Mouse (Mus musculus) MEL (cell line): ENCODE measurements around the gene Dnm1.

Experiments
- CTCF ChIP-seq, 3 experiments: IDR thresholded peaks in 2 of 3; conservative IDR thresholded peaks in 1 of 3; 2 replicates each; pipeline ENCODE4 v1.5.1; 2011 to 2012; ENCODE audit warnings: low read length in 3 of 3, low read depth in 2 of 3, mild to moderate bottlenecking in 2 of 3, improper control_type of control experiment in 1 of 3, inconsistent platforms in 1 of 3, mixed read lengths in 1 of 3, moderate library complexity in 1 of 3; ENCODE audit not compliant: control insufficient read depth in 1 of 3, insufficient read depth in 1 of 3, poor library complexity in 1 of 3, severe bottlenecking in 1 of 3
- ELF1 ChIP-seq: IDR thresholded peaks from 2 replicates; pipeline ENCODE4 v1.6.1; 2014; ENCODE audit warnings: low read depth, mild to moderate bottlenecking, inconsistent platforms, low read length, improper control_type of control experiment, moderate library complexity
- HCFC1 ChIP-seq: IDR thresholded peaks from 2 replicates; pipeline ENCODE4 v1.6.1; 2012; ENCODE audit warnings: low read depth, mild to moderate bottlenecking, inconsistent platforms, low read length, improper control_type of control experiment, moderate library complexity
- MAX ChIP-seq: IDR thresholded peaks from 2 replicates; pipeline ENCODE4 v1.6.1; 2011; ENCODE audit warnings: low read length, improper control_type of control experiment
- MYB ChIP-seq: IDR thresholded peaks from 2 replicates; pipeline ENCODE4 v1.6.1; 2011; ENCODE audit warnings: mild to moderate bottlenecking, low read depth, low read length, improper control_type of control experiment
- POLR2A ChIP-seq, 2 experiments: IDR thresholded peaks; 2 replicates each; pipeline ENCODE4 v1.6.1; 2011 to 2012; ENCODE audit warnings: low read length in 2 of 2, mild to moderate bottlenecking in 2 of 2, control low read depth in 1 of 2, improper control_type of control experiment in 1 of 2, low read depth in 1 of 2, moderate library complexity in 1 of 2; ENCODE audit not compliant: control insufficient read depth in 1 of 2, insufficient read depth in 1 of 2, poor library complexity in 1 of 2
- TAL1 ChIP-seq: IDR thresholded peaks from 2 replicates; pipeline ENCODE4 v1.6.1; 2012; ENCODE audit warnings: mild to moderate bottlenecking, inconsistent platforms, low read length, moderate library complexity, mixed read lengths
- USF1 ChIP-seq: IDR thresholded peaks from 2 replicates; pipeline ENCODE4 v1.6.1; 2014; ENCODE audit warnings: low read depth, mild to moderate bottlenecking, inconsistent platforms, low read length, improper control_type of control experiment, moderate library complexity

DNA sequence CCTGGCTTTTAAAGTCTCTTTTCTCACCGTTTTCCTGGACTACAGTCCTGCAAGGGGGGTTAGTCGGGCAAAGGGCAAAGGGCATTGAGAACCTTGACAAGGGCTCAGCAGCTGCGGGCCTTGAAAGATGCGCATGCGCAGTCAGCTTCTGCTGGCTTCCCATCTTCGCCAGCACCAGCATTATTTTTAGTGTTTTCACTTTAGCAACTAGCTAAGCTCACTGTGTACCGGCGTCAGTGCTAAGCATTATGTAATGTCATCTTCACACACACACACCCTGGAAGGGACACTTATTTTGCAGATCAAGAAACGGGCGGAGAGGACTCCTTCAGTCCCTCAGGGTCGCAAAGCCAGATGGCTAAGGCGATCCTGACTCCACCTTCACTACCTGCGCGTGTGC is 7.6 kb upstream of the Dnm1 start:
- TF ChIP-seq TAL1 (no peak), HCFC1 (no peak), POLR2A (IDR thresholded peaks at IDR 0.05; ENCODE audit: control insufficient read depth in 1 of 2, insufficient read depth in 1 of 2, low read depth in 1 of 2, low read length in 2 of 2, poor library complexity in 1 of 2) (no peak), MYB (no peak), MAX (no peak), ELF1 (no peak), CTCF (IDR thresholded peaks at IDR 0.05 in 2 of 3, conservative IDR thresholded peaks at IDR 0.05 in 1 of 3; ENCODE audit: control insufficient read depth in 1 of 3, insufficient read depth in 1 of 3, low read depth in 2 of 3, low read length in 3 of 3, poor library complexity in 1 of 3, severe bottlenecking in 1 of 3) (no peak), USF1 (no peak)
